ENCODE assay signal across 25 mouse cellular contexts in genomic region chr2:25003946-25004786, GRCm38 (mm10). TPM values are rescaled to one million over a fixed set of nuclear protein-coding genes. Genes with fewer than 3 reads are reported as not detected.
DNase-seq lines count a peak whose midpoint lies in the region; ATAC-seq and TF ChIP-seq lines count a peak whose summit lies in the region.
"Had no signal": no experiment of that assay in that cellular context is flagged by ENCODE, and none has a peak within 500 bp of the region (broad histone marks: within the 10 kb centered on the region; RNA-seq: fewer than 3 reads in every experiment).

No protein-coding gene starts in this region.

- no peaks in the 10 kb centered on the region for H3K79me2 ChIP-seq in myocyte (ENCODE audit: control insufficient read depth, insufficient read depth)

- H3K9me3 ChIP-seq in hindbrain, postnatal 0 days (ENCODE audit: low read length) = no peaks in the 10 kb centered on the region
- no peaks in the 10 kb centered on the region for H3K9me3 ChIP-seq in hindbrain, embryonic 11.5 days (ENCODE audit: control insufficient read depth, low read length)
- no peaks in the 10 kb centered on the region for H3K9me3 ChIP-seq in midbrain, embryonic 10.5 days (replicated peaks)
- H3K9me3 ChIP-seq: embryonic facial prominence, embryonic 12.5 days; heart, embryonic 12.5 days; limb, embryonic 13.5 days; liver, embryonic 13.5 days; lung, embryonic 15.5 days; midbrain, embryonic 12.5 days had no signal

- H3K36me3 ChIP-seq in hindbrain, postnatal 0 days (ENCODE audit: insufficient read depth, low read length) = no peaks in the 10 kb centered on the region
- no peaks in the 10 kb centered on the region for H3K36me3 ChIP-seq in hindbrain, embryonic 11.5 days (ENCODE audit: control insufficient read depth, insufficient read depth, low read length)
- no peaks in the 10 kb centered on the region for H3K36me3 ChIP-seq in midbrain, embryonic 10.5 days
- no peaks in the 10 kb centered on the region for H3K36me3 ChIP-seq in myocyte (ENCODE audit: control insufficient read depth, insufficient read depth)
- H3K36me3 ChIP-seq: limb, embryonic 13.5 days; lung, embryonic 15.5 days; midbrain, embryonic 12.5 days had no signal

- H3K27me3 ChIP-seq in hindbrain, postnatal 0 days (ENCODE audit: insufficient read depth, low read length) = no peaks in the 10 kb centered on the region
- H3K27me3 ChIP-seq in hindbrain, embryonic 11.5 days (ENCODE audit: control insufficient read depth, insufficient read depth, low read length) = no peaks in the 10 kb centered on the region
- H3K27me3 ChIP-seq in midbrain, embryonic 10.5 days (ENCODE audit: low read depth, poor library complexity, severe bottlenecking) = no peaks in the 10 kb centered on the region
- H3K27me3 ChIP-seq in myocyte (ENCODE audit: control insufficient read depth, insufficient read depth, insufficient read length) = no peaks in the 10 kb centered on the region
- H3K27me3 ChIP-seq: embryonic facial prominence, embryonic 12.5 days; heart, embryonic 12.5 days; limb, embryonic 13.5 days; liver, embryonic 13.5 days; lung, embryonic 15.5 days; midbrain, embryonic 12.5 days had no signal

- peak; percentile 69; the same call in 1 of the 2 replicates for ATAC-seq in hindbrain, postnatal 0 days
- no peak for ATAC-seq in hindbrain, embryonic 11.5 days (ENCODE audit: low FRiP score)
- ATAC-seq: CD4-positive, CD25-positive, alpha-beta regulatory T cell, adult 4 months; intestine, embryonic 16.5 days had no signal

- no peak overlapping the region for H3K9ac ChIP-seq in hindbrain, postnatal 0 days (replicated peaks; ENCODE audit: low read length)
- no peak overlapping the region for H3K9ac ChIP-seq in hindbrain, embryonic 11.5 days (ENCODE audit: low read depth, low read length)
- H3K9ac ChIP-seq: embryonic facial prominence, embryonic 12.5 days; heart, embryonic 12.5 days; hindbrain, embryonic 14.5 days; limb, embryonic 13.5 days; liver, embryonic 13.5 days; lung, embryonic 15.5 days; midbrain, embryonic 12.5 days had no signal

- H3K4me1 ChIP-seq in hindbrain, postnatal 0 days (ENCODE audit: insufficient read depth, low read length) = no peaks in the 10 kb centered on the region
- no peaks in the 10 kb centered on the region for H3K4me1 ChIP-seq in hindbrain, embryonic 11.5 days (replicated peaks; ENCODE audit: control insufficient read depth, insufficient read depth, low read length)
- peaks cover 11% of the 10 kb centered on the region; the same call in 1 of the 2 replicates for H3K4me1 ChIP-seq in midbrain, embryonic 10.5 days
- H3K4me1 ChIP-seq: embryonic facial prominence, embryonic 12.5 days; heart, embryonic 12.5 days; limb, embryonic 13.5 days; liver, embryonic 13.5 days; lung, embryonic 15.5 days; midbrain, embryonic 12.5 days had no signal

- TF ChIP-seq CTCF in hindbrain, postnatal 0 days (IDR thresholded peaks at IDR 0.05; ENCODE audit: low read depth) = no peak

- H3K4me3 ChIP-seq in hindbrain, postnatal 0 days (ENCODE audit: low read length) = no peak overlapping the region
- H3K4me3 ChIP-seq in hindbrain, embryonic 11.5 days (ENCODE audit: low read depth, low read length) = no peak overlapping the region
- H3K4me3 ChIP-seq in midbrain, embryonic 10.5 days = no peak overlapping the region
- no peak overlapping the region for H3K4me3 ChIP-seq in myocyte
- H3K4me3 ChIP-seq: embryonic facial prominence, embryonic 12.5 days; heart, embryonic 12.5 days; limb, embryonic 13.5 days; liver, embryonic 13.5 days; lung, embryonic 15.5 days; midbrain, embryonic 12.5 days had no signal

- H3K27ac ChIP-seq in hindbrain, postnatal 0 days = no peak overlapping the region
- no peak overlapping the region for H3K27ac ChIP-seq in hindbrain, embryonic 11.5 days (ENCODE audit: low read depth, low read length)
- no peak overlapping the region for H3K27ac ChIP-seq in midbrain, embryonic 10.5 days (replicated peaks)
- H3K27ac ChIP-seq: embryonic facial prominence, embryonic 12.5 days; hindbrain, embryonic 14.5 days; limb, embryonic 13.5 days; liver, embryonic 13.5 days; lung, embryonic 15.5 days; midbrain, embryonic 12.5 days had no signal

- DNase-seq in cerebellum, postnatal 10 days = peak; percentile 21 to 33
- no peak for DNase-seq in cerebellum, adult 11-12 months
- peak; percentile 20 for DNase-seq in hindbrain, postnatal 0 days (ENCODE audit: low spot score)
- DNase-seq in hindbrain, embryonic 11.5 days (ENCODE audit: low spot score) = no peak
- DNase-seq in midbrain, embryonic 10.5 days (ENCODE audit: low spot score) = peak; percentile 13
- no peak for DNase-seq in kidney, adult 18-20 months
- DNase-seq in natural killer cell, adult 2 months (ENCODE audit: low spot score in 2 of 2) = no peak
- DNase-seq: adrenal gland, postnatal 14 days; cerebellum, adult 8-10 months; gastrocnemius, postnatal 10 days; heart, adult 11 months; heart, postnatal 14 days; liver, embryonic 13.5 days; lung, postnatal 4 days; right cerebral cortex, adult 18-20 months; thymus, postnatal 36 days had no signal

- no peak for TF ChIP-seq POLR2A in myocyte (IDR thresholded peaks at IDR 0.05; ENCODE audit: insufficient read length, low read depth)

- H3K4me2 ChIP-seq in hindbrain, postnatal 0 days (ENCODE audit: low read depth, low read length) = no peak overlapping the region
- no peak overlapping the region for H3K4me2 ChIP-seq in hindbrain, embryonic 11.5 days (replicated peaks; ENCODE audit: low read depth, low read length)
- peak overlapping the region; percentile 9 for H3K4me2 ChIP-seq in myocyte (ENCODE audit: low read depth)
- H3K4me2 ChIP-seq: embryonic facial prominence, embryonic 12.5 days; heart, embryonic 12.5 days; hindbrain, embryonic 14.5 days; limb, embryonic 13.5 days; liver, embryonic 13.5 days; lung, embryonic 15.5 days; midbrain, embryonic 12.5 days had no signal

- 62% methylated on average over 9 of the region's 9 CpGs for WGBS in hindbrain, postnatal 0 days
- WGBS in hindbrain, embryonic 11.5 days = 79% methylated on average over 9 of the region's 9 CpGs
- 58% methylated on average over 9 of the region's 9 CpGs for WGBS in midbrain, embryonic 10.5 days

- H3ac ChIP-seq in myocyte (ENCODE audit: control insufficient read depth, insufficient read length) = no peak overlapping the region

TF ChIP-seq in myocyte, 11 proteins besides CTCF, POLR2A, EP300 and RAD21:
- no peak for TF ChIP-seq POLR2AphosphoS2 (IDR thresholded peaks at IDR 0.05; ENCODE audit: insufficient read length, low read depth)
- TF ChIP-seq CEBPB (IDR thresholded peaks at IDR 0.05; ENCODE audit: insufficient read depth, poor library complexity, severe bottlenecking) = no peak
- TF ChIP-seq USF1 (IDR thresholded peaks at IDR 0.05; ENCODE audit: low read depth) = no peak
- TF ChIP-seq MYOD1 (IDR thresholded peaks at IDR 0.05; ENCODE audit: control insufficient read depth in 1 of 3, insufficient read length in 2 of 3, low read depth in 2 of 3) = no peak
- no peak for TF ChIP-seq MYOG (IDR thresholded peaks at IDR 0.05; ENCODE audit: control insufficient read depth in 1 of 3, insufficient read depth in 1 of 3, insufficient read length in 2 of 3, low read depth in 2 of 3)
- no peak for TF ChIP-seq SRF (IDR thresholded peaks at IDR 0.05; ENCODE audit: control insufficient read depth, insufficient read length, low read depth)
- TF ChIP-seq TCF12 (IDR thresholded peaks at IDR 0.05; ENCODE audit: insufficient read depth, poor library complexity, severe bottlenecking) = no peak
- TF ChIP-seq REST (IDR thresholded peaks at IDR 0.05; ENCODE audit: insufficient read depth, insufficient read length) = no peak
- no peak for TF ChIP-seq TCF3 (IDR thresholded peaks at IDR 0.05; ENCODE audit: insufficient read length, low read depth)
- TF ChIP-seq MAX (IDR thresholded peaks at IDR 0.05; ENCODE audit: low read depth) = no peak
- no peak for TF ChIP-seq E2F4 (IDR thresholded peaks at IDR 0.05; ENCODE audit: insufficient read depth)
TF ChIP-seq in myocyte: peak in this region for 0.

RNA-seq across cellular contexts. Expression of gene Pnpla7, which starts 28.3 kb away (rescaled TPM):
- 6.7 and 7.6 TPM in 2 replicates for total RNA-seq in hindbrain, postnatal 0 days (2014; rRNA removed)
- polyA plus RNA-seq in hindbrain, postnatal 0 days (2015; fragmentation: Nextera tagmentation; extraction: Ambion mirVana) = 4.1 and 4.8 TPM in 2 replicates
- 2.9 TPM in 2 replicates for polyA plus RNA-seq in hindbrain, embryonic 11.5 days (2014; fragmentation: Nextera tagmentation; extraction: Ambion mirVana)
- 5.0 and 5.3 TPM in 2 replicates for polyA plus RNA-seq in midbrain, embryonic 10.5 days (2016; fragmentation: Nextera tagmentation; extraction: Ambion mirVana)
- 8.8 TPM for polyA plus RNA-seq in myocyte (2012; fragmentation: generic; extraction: Trizol)

RNA-seq across cellular contexts. Expression of gene Mrpl41, which starts 29.3 kb away (rescaled TPM):
- total RNA-seq in hindbrain, postnatal 0 days (2014; rRNA removed) = 52.0 and 52.7 TPM in 2 replicates
- polyA plus RNA-seq in hindbrain, postnatal 0 days (2015; fragmentation: Nextera tagmentation; extraction: Ambion mirVana) = 197 and 201 TPM in 2 replicates
- 165 and 167 TPM in 2 replicates for polyA plus RNA-seq in hindbrain, embryonic 11.5 days (2014; fragmentation: Nextera tagmentation; extraction: Ambion mirVana)
- 139 and 143 TPM in 2 replicates for polyA plus RNA-seq in midbrain, embryonic 10.5 days (2016; fragmentation: Nextera tagmentation; extraction: Ambion mirVana)
- 79.7 TPM for polyA plus RNA-seq in myocyte (2012; fragmentation: generic; extraction: Trizol)

RNA-seq across cellular contexts. Expression of gene Dph7, which starts 42.0 kb away (rescaled TPM):
- 38.9 and 45.8 TPM in 2 replicates for total RNA-seq in hindbrain, postnatal 0 days (2014; rRNA removed)
- polyA plus RNA-seq in hindbrain, postnatal 0 days (2015; fragmentation: Nextera tagmentation; extraction: Ambion mirVana) = 32.1 and 35.7 TPM in 2 replicates
- 30.4 and 30.7 TPM in 2 replicates for polyA plus RNA-seq in hindbrain, embryonic 11.5 days (2014; fragmentation: Nextera tagmentation; extraction: Ambion mirVana)
- polyA plus RNA-seq in midbrain, embryonic 10.5 days (2016; fragmentation: Nextera tagmentation; extraction: Ambion mirVana) = 33.9 and 36.3 TPM in 2 replicates
- 11.7 TPM for polyA plus RNA-seq in myocyte (2012; fragmentation: generic; extraction: Trizol)

RNA-seq across cellular contexts. Expression of gene Nsmf, which starts 50.0 kb away (rescaled TPM):
- total RNA-seq in hindbrain, postnatal 0 days (2014; rRNA removed) = 254 and 279 TPM in 2 replicates
- polyA plus RNA-seq in hindbrain, postnatal 0 days (2015; fragmentation: Nextera tagmentation; extraction: Ambion mirVana) = 152 and 159 TPM in 2 replicates
- polyA plus RNA-seq in hindbrain, embryonic 11.5 days (2014; fragmentation: Nextera tagmentation; extraction: Ambion mirVana) = 37.6 and 51.1 TPM in 2 replicates
- 66.4 and 84.9 TPM in 2 replicates for polyA plus RNA-seq in midbrain, embryonic 10.5 days (2016; fragmentation: Nextera tagmentation; extraction: Ambion mirVana)
- 33.7 TPM for polyA plus RNA-seq in myocyte (2012; fragmentation: generic; extraction: Trizol)

RNA-seq across cellular contexts. Expression of gene Zmynd19, which starts 54.6 kb away (rescaled TPM):
- total RNA-seq in hindbrain, postnatal 0 days (2014; rRNA removed) = 23.2 and 25.6 TPM in 2 replicates
- polyA plus RNA-seq in hindbrain, postnatal 0 days (2015; fragmentation: Nextera tagmentation; extraction: Ambion mirVana) = 19.2 and 21.0 TPM in 2 replicates
- 16.8 and 30.6 TPM in 2 replicates for polyA plus RNA-seq in hindbrain, embryonic 11.5 days (2014; fragmentation: Nextera tagmentation; extraction: Ambion mirVana)
- polyA plus RNA-seq in midbrain, embryonic 10.5 days (2016; fragmentation: Nextera tagmentation; extraction: Ambion mirVana) = 22.8 and 23.2 TPM in 2 replicates
- 21.7 TPM for polyA plus RNA-seq in myocyte (2012; fragmentation: generic; extraction: Trizol)

Comparison
In these comparisons a context has a peak if more than half of its experiments do, and no peak if none do; other contexts are left out.
1. DNase-seq: peak in cerebellum, postnatal 10 days (2 of 2), hindbrain, postnatal 0 days (single experiment) and midbrain, embryonic 10.5 days (single experiment); none in cerebellum, adult 11-12 months (single experiment), hindbrain, embryonic 11.5 days (single experiment), kidney, adult 18-20 months (single experiment) and natural killer cell, adult 2 months (0 of 2).